Mouse (Mus musculus) stomach, embryonic 16.5 days (tissue): ENCODE results near the gene Flvcr1. TPM values are rescaled to one million over a fixed set of nuclear protein-coding genes. Genes with fewer than 3 reads are reported as not detected.

ENCODE experiments used
- ATAC-seq: fragments of 200-750 bp; cut with Nextera tagmentation; 2 replicates; pipeline ENCODE4 v1.8.0; 2017; ENCODE audit warnings: moderate number of reproducible peaks, moderate TSS enrichment; ENCODE audit not compliant: insufficient read depth, low FRiP score
- H3K27ac ChIP-seq: fragments of 300-500 bp; sonication (generic); 2 replicates; pipeline ENCODE4 v1.5.1; 2014; ENCODE audit warnings: low read length
- H3K27me3 ChIP-seq: fragments of 300-500 bp; sonication (generic); 2 replicates; pipeline ENCODE4 v1.6.1; 2014; ENCODE audit warnings: low read length, control low read depth, mixed read lengths; ENCODE audit not compliant: control insufficient read depth, insufficient read depth
- H3K36me3 ChIP-seq: fragments of 300-500 bp; sonication (generic); 2 replicates; pipeline ENCODE4 v1.6.1; 2014; ENCODE audit warnings: low read length; ENCODE audit not compliant: control insufficient read depth, insufficient read depth
- H3K4me1 ChIP-seq: fragments of 300-500 bp; sonication (generic); 2 replicates; pipeline ENCODE4 v1.6.1; 2014; ENCODE audit warnings: low read length, control low read depth, mixed read lengths; ENCODE audit not compliant: control insufficient read depth, insufficient read depth
- H3K4me2 ChIP-seq: fragments of 300-500 bp; sonication (generic); 2 replicates; pipeline ENCODE4 v1.6.1; 2014; ENCODE audit warnings: low read depth, low read length, mixed read lengths
- H3K4me3 ChIP-seq: fragments of 300-500 bp; sonication (generic); replicated peaks from 2 replicates; pipeline ENCODE4 v1.5.1; 2014; ENCODE audit warnings: mild to moderate bottlenecking, low read length
- H3K9ac ChIP-seq: fragments of 300-500 bp; sonication (generic); 2 replicates; pipeline ENCODE4 v1.6.1; 2014; ENCODE audit warnings: low read length
- H3K9me3 ChIP-seq: fragments of 300-500 bp; sonication (generic); replicated peaks from 2 replicates; pipeline ENCODE4 v1.6.1; 2016; ENCODE audit warnings: low read length, control low read depth; ENCODE audit not compliant: control insufficient read depth
- WGBS: fragments of 180-500 bp; shearing (Covaris S2); extraction: QIAGEN DNeasy Blood & Tissue Kit; methylation state at CpG from one replicate; pipeline ENCODE4 v1.1.7; 2014; 5-methylcytosine and 5-hydroxymethylcytosine counted together
- polyA plus RNA-seq: library from polyadenylated mRNA; unstranded; fragments of >200 nt; fragmentation: Nextera tagmentation; extraction: Ambion mirVana; gene quantifications from 2 replicates; pipeline ENCODE4 v1.2.1, GENCODE M21; 2015

Gene Flvcr1
- polyA plus RNA-seq, 1 experiment from 2014 or later, result 5.1 TPM

DNA sequence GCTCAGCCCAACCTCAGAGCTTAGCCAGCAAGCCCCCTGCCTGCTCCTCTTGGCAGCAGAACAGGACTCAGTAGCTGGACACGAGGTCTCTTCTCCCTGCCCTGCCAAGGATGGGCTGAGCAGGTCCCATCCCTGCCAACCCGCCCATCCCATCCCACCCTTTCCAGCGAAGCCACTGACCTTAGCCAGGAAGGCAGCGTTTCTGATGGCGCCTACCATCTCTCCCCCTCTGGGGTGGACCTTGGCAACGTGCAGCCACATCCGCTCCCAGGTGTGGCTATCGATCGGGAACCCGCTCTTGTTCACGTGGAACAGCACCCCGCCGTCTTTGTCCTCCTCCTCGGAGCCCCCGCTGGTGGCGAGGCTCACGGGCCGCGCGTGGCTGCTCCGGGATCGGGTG, 48.0 kb downstream of the Flvcr1 start:
- WGBS, result 2% methylated on average over 22 of the region's 22 CpGs
- no peaks in the 10 kb centered on the region for H3K27me3 ChIP-seq
- H3K27ac ChIP-seq, result 0 out of 2 replicates have a peak overlapping the region, but pooled peaks have one; percentile 92

GRCm38 (mm10) chr1:190976887-190977573, 48.9 kb downstream of the Flvcr1 start:
- Histone ChIP-seq H3K4me1 (peaks cover 17% of the 10 kb centered on the region), H3K9ac (no peak overlapping the region), H3K27ac (no peak overlapping the region), H3K9me3 (no peaks in the 10 kb centered on the region), H3K27me3 (no peaks in the 10 kb centered on the region), H3K4me3 (peak overlapping the region; percentile 74), H3K36me3 (no peaks in the 10 kb centered on the region; the same call in 1 of the 2 replicates), H3K4me2 (peak overlapping the region; percentile 90)
- WGBS, result 37% methylated on average over 11 of the region's 11 CpGs
- no peak for ATAC-seq

More for the DNA sequence above, 48.0 kb downstream of the Flvcr1 start:
- Histone ChIP-seq H3K4me3 (peak overlapping the region; percentile 74), H3K4me2 (peak overlapping the region; percentile 90), H3K9ac (peak overlapping the region; percentile 84), H3K9me3 (no peaks in the 10 kb centered on the region), H3K36me3 (no peaks in the 10 kb centered on the region; the same call in 1 of the 2 replicates), H3K4me1 (peaks cover 14% of the 10 kb centered on the region)
- no peak for ATAC-seq

DNA sequence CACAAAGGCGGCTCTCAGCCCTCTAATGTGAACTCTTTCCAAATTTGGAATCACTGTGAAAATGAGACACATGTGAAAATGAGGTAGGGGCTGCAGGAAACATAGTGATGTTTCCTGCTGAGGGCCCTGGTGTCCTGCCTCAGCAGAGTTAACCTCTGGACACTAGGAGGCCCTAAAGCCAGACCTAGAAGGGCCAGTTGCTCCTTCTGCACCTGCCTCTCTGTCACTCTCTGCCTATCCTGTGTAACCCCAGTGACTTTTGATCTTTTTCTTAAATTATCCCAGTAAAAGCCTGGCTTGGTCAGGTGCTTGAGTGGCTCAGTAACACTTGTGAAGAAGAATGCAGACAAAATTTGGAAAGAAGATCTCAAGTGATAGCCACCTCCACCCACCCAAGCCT, 51.1 kb downstream of the Flvcr1 start:
- no peak for ATAC-seq
- Histone ChIP-seq H3K36me3 (no peaks in the 10 kb centered on the region; the same call in 1 of the 2 replicates), H3K9ac (no peak overlapping the region), H3K4me3 (no peak overlapping the region), H3K4me1 (peaks cover 17% of the 10 kb centered on the region), H3K4me2 (no peak overlapping the region), H3K27me3 (no peaks in the 10 kb centered on the region), H3K9me3 (no peaks in the 10 kb centered on the region), H3K27ac (no peak overlapping the region)
- WGBS, result 66% methylated on average over 1 of the region's 1 CpGs

GRCm38 (mm10) chr1:190974191-190974590, 51.8 kb downstream of the Flvcr1 start:
- Histone ChIP-seq H3K9me3 (no peaks in the 10 kb centered on the region), H3K4me1 (peaks cover 17% of the 10 kb centered on the region), H3K36me3 (no peaks in the 10 kb centered on the region; the same call in 1 of the 2 replicates), H3K9ac (no peak overlapping the region), H3K27me3 (no peaks in the 10 kb centered on the region), H3K4me2 (no peak overlapping the region), H3K4me3 (no peak overlapping the region), H3K27ac (no peak overlapping the region)
- no peak for ATAC-seq
- 84% methylated on average over 8 of the region's 8 CpGs for WGBS

DNA sequence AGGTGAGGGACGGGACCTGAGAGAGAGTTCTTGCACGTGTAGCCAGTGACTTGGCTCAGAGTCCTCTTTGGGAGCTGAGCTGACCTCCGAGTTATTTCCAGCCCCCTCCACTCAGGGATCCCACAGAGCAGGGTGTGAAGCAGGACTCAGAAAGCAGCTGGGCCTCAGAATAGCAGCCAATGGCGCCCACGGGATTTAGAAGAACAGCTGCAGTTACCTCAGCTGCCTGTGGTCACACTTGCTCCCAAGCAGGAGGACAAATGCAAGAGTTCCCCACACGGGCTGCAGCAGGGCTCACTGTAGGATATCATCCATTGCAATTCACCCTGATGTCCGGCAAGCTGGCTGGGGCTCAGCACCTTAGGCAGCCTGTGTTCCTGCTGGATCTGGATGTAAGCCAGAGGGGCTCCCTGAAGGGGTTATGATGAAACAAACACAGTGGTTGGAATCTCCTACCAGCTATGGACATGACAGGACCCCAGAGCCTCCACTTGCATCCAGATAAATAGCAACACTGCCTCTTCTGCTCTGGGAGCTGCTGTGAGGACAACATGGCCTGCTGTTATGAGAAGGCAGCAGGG, 53.3 kb downstream of the Flvcr1 start:
- H3K9ac ChIP-seq, result no peak overlapping the region; the same call in 1 of the 2 replicates
- no peaks in the 10 kb centered on the region for H3K9me3 ChIP-seq

DNA sequence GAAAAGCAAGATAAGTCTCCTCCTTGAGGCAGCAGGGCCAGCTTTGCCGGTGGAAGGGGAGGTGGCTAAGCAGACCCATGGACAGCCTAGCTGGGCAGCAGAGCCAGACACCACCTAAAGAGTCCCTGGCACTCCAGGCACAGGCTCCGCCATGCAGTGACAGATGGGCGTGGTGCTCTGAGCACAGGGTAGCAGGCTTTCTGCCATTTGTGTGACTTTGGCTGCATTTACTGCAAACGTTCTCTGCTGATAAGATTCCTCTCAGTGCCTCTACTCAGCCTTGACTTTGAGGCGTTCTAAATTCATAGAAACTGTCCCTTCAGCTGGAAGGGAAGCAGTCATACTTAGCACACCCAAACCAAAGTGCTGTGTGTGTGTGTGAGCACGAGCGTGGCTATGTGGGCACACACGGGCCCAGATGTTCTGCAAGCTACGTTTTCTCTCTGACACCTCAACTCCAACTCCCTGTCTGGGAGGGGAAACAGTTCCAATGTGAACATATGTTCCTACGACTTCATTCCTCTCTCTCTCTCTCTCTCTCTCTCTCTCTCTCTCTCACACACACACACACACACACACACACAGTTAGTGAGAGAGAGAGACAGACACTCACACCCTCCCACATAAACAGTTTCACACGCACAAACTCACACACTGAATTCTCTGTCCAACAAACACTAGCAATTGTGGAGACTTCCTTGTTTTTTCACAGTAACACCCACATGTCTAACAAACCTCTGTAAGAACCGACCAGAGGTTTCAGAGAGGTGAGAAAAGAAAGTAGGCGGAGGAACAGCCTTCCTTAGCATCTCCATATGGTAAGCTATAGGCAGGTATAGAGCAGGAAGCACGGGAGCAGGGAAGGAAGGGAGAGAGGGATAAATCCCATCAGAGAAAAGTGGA, 54.0 kb downstream of the Flvcr1 start:
- Histone ChIP-seq H3K27ac (no peak overlapping the region), H3K4me1 (peaks cover 3% of the 10 kb centered on the region; the same call in 1 of the 2 replicates), H3K9me3 (no peaks in the 10 kb centered on the region), H3K36me3 (no peaks in the 10 kb centered on the region; the same call in 1 of the 2 replicates), H3K4me2 (no peak overlapping the region), H3K4me3 (no peak overlapping the region), H3K9ac (no peak overlapping the region), H3K27me3 (no peaks in the 10 kb centered on the region)
- 74% methylated on average over 14 of the region's 14 CpGs for WGBS
- ATAC-seq, result no peak

More for the DNA sequence above, 53.3 kb downstream of the Flvcr1 start:
- Histone ChIP-seq H3K4me2 (no peak overlapping the region), H3K36me3 (no peaks in the 10 kb centered on the region; the same call in 1 of the 2 replicates), H3K4me1 (peaks cover 10% of the 10 kb centered on the region), H3K27ac (no peak overlapping the region), H3K4me3 (no peak overlapping the region), H3K27me3 (no peaks in the 10 kb centered on the region)
- 52% methylated on average over 7 of the region's 7 CpGs for WGBS
- ATAC-seq, result no peak

GRCm38 (mm10) chr1:190968010-190968409, 57.9 kb downstream of the Flvcr1 start:
- no peak overlapping the region for H3K4me2 ChIP-seq
- H3K4me1 ChIP-seq, result 0 out of 2 replicates have a peak, but pooled peaks cover 3% of the 10 kb centered on the region
- ATAC-seq, result no peak
- no peak overlapping the region for H3K27ac ChIP-seq
- no peaks in the 10 kb centered on the region for H3K27me3 ChIP-seq
- H3K9ac ChIP-seq, result no peak overlapping the region
- H3K36me3 ChIP-seq, result no peaks in the 10 kb centered on the region
- H3K4me3 ChIP-seq, result no peak overlapping the region
- WGBS, result 93% methylated on average over 7 of the region's 7 CpGs
- no peaks in the 10 kb centered on the region for H3K9me3 ChIP-seq

GRCm38 (mm10) chr1:190964992-190965780, 60.8 kb downstream of the Flvcr1 start:
- no peak overlapping the region for H3K27ac ChIP-seq
- no peak for ATAC-seq
- H3K9ac ChIP-seq, result no peak overlapping the region
- H3K4me2 ChIP-seq, result no peak overlapping the region
- no peaks in the 10 kb centered on the region for H3K36me3 ChIP-seq
- no peaks in the 10 kb centered on the region for H3K4me1 ChIP-seq
- no peak overlapping the region for H3K4me3 ChIP-seq
- no peaks in the 10 kb centered on the region for H3K27me3 ChIP-seq
- no peaks in the 10 kb centered on the region for H3K9me3 ChIP-seq
- 72% methylated on average over 15 of the region's 15 CpGs for WGBS
